Mouse (Mus musculus) lung, adult 2 months (tissue): Measurements from ENCODE around the gene Tas2r119.

Source experiments
- CTCF ChIP-seq: fragments of 200-500 bp; IDR thresholded peaks from 2 replicates; pipeline ENCODE4 v1.5.1; 2011; ENCODE audit warnings: mild to moderate bottlenecking, low read length, control low read depth; ENCODE audit not compliant: insufficient read depth
- POLR2A ChIP-seq: fragments of 200-500 bp; IDR thresholded peaks from 2 replicates; pipeline ENCODE4 v1.6.1; 2011; ENCODE audit warnings: low read depth, mild to moderate bottlenecking, control low read depth, low read length, borderline replicate concordance; ENCODE audit errors: extremely low read depth

DNA sequence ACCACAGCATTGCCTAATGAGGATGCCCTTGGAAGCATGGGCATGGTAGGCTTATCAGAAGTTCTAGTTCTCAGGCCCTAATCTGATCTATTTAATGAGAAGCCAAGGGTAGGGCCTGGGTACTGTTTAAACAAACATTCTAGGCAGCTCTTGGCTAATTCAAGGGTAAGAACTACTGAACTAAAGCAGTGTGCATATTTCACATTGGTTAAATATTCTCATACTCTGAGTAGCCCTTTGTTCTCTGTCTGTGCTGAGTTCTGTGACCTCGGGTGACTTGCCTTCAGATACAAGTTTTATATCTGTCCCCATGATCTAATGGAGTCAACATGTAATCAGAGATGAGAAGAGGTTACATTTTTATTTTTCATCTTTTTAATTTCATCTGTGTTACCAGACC lies 15.9 kb downstream of the Tas2r119 start:
- no peak for TF ChIP-seq CTCF
- no peak for TF ChIP-seq POLR2A
